Mouse (Mus musculus): ENCODE data around the gene Ubap2l. TPM values are rescaled to one million over a fixed set of nuclear protein-coding genes. Genes with fewer than 3 reads are reported as not detected.

Ubap2l gene
- total RNA-seq (2014; rRNA removed) (32.6 and 36.5 TPM in 2 replicates), polyA plus RNA-seq (2012; rRNA removed) (37.7 and 46.3 TPM in 2 replicates)

DNA sequence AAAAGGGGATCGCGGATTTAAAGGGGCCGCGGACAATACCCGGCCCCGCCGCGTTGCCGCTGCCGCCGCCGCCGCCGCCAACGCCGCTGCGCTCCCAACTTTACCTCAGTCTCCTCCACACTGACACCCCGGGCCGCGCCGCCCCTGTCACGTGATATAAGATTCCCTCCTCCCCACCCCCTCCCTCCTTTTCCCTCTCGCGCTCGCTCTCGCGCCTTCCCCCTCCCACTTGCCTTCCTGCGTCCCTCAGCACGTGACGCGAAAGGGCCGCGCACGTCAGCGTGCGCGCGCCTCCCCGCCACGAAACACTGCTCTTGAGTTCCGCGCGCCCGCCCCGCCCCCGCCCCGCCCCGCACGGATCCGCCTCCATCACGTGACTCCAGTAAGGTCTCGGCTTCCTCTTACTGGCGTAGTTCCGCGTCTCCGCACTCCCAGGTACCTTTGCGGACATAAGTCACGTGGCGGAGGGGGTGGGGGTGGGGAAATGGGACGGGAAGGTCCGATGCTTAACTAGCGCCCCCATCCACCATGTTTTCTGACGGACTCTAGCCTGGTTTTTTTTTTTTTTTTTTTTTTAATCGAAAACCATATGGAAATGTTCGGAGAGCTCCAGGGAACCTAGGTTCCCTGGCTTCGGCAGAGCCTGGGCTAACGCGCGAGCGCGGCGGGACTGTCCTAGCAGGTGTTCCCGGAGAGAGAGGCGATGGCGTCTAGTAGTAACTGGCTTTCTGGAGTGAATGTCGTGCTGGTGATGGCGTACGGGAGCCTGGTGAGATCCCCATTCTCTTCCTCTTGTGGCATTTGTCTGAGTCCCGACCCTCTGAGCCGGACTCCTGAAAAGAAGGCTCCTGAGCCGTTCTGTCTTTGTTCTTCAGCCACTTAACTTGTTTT is at the start of gene Ubap2l:
Ubap2l (minus strand) TSS at position 278 of the 891 bp plus-strand sequence.
- Histone ChIP-seq H3K79me2 (ENCODE audit: control insufficient read depth, insufficient read depth, low read length) (peaks cover 15% of the 10 kb centered on the region), H3K9ac (ENCODE audit: low read depth, low read length) (peak within 1 kb of the TSS; percentile 96), H3K27me3 (ENCODE audit: control insufficient read depth, insufficient read depth, low read length) (no peaks in the 10 kb centered on the region), H3K4me1 (ENCODE audit: control insufficient read depth, insufficient read depth, low read length) (peaks cover 12% of the 10 kb centered on the region; the same call in 1 of the 2 replicates), H3K27ac (replicated peaks; ENCODE audit: insufficient read depth, low read depth, low read length) (peak within 1 kb of the TSS; percentile 87), H3K4me3 (ENCODE audit: insufficient read depth, low read depth, low read length) (peak within 1 kb of the TSS; percentile 99), H3K36me3 (ENCODE audit: control insufficient read depth, insufficient read depth, low read length) (peaks cover 21% of the 10 kb centered on the region)
- peak; percentile 92 for DNase-seq (ENCODE audit: extremely low read depth, low read depth, low spot score)
- TF ChIP-seq POLR2A (IDR thresholded peaks at IDR 0.05; ENCODE audit: extremely low read depth, insufficient read depth, low read length) (peak; percentile 79), CTCF (IDR thresholded peaks at IDR 0.05; ENCODE audit: low read depth, low read length) (no peak)
- under 1% methylated on average over 80 of the region's 81 CpGs for WGBS

- H3K27me3 ChIP-seq (ENCODE audit: control insufficient read depth, insufficient read depth, low read length) = no peaks in the 10 kb centered on the region
- no peak overlapping the region for H3K4me3 ChIP-seq (ENCODE audit: insufficient read depth, low read depth, low read length)
- peaks cover 10% of the 10 kb centered on the region; the same call in 1 of the 2 replicates for H3K36me3 ChIP-seq (ENCODE audit: control insufficient read depth, insufficient read depth, low read length)
- H3K27ac ChIP-seq (replicated peaks; ENCODE audit: insufficient read depth, low read depth, low read length) = no peak overlapping the region
- WGBS = 76% methylated on average over 2 of the region's 2 CpGs
- H3K4me1 ChIP-seq (ENCODE audit: control insufficient read depth, insufficient read depth, low read length) = no peaks in the 10 kb centered on the region
- no peak overlapping the region for H3K9ac ChIP-seq (ENCODE audit: low read depth, low read length)
- TF ChIP-seq POLR2A (IDR thresholded peaks at IDR 0.05; ENCODE audit: extremely low read depth, insufficient read depth, low read length) = no peak
- DNase-seq (ENCODE audit: extremely low read depth, low read depth, low spot score) = no peak
- H3K79me2 ChIP-seq (ENCODE audit: control insufficient read depth, insufficient read depth, low read length) = no peaks in the 10 kb centered on the region
Observed at GRCm38 (mm10) chr3:90101673-90102072, 49.2 kb upstream of the Ubap2l start.

DNA sequence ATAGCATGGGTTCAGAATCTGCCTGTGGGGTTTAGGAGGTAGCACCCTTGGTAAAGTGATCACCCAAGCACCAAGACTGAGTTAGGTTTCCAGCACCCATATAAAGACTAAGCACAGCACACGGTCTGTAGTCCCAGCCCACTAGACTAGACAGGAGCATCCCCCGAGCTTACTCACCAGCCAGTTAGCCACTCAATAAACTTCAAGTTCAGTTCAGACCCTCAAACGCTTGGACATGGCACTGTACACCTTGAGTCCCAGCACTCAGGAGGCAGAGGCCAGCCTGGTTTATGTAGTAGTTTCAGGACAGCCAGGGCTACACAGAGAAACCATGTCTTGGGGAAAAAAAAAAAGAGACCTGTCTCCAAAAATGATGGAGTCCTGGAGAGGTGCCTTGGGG is 48.6 kb upstream of the Ubap2l start:
- no peak for DNase-seq (ENCODE audit: extremely low read depth, low read depth, low spot score)
- 93% methylated on average over 3 of the region's 3 CpGs for WGBS

DNA sequence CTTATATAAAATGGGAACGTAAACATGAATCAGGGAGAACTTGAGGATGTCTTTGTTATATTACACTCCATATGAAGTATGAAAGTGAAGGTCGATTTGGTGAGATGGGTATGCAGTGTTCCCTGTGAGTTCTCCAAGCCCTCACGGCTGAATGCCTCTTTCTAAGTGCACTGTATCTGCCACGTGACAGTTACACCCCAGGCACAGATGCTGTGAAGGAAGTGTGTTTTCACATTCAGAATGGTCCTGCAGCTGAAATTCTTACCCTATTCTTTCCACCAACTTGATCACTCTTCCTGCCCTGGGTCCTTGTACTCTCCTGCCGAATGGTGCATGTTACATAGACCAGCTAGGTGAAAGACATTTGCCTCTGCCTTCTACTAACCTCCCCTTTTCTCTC is 45.5 kb upstream of the Ubap2l start:
- H3K9ac ChIP-seq (ENCODE audit: low read depth, low read length) = no peak overlapping the region
- peaks cover 24% of the 10 kb centered on the region for H3K36me3 ChIP-seq (ENCODE audit: control insufficient read depth, insufficient read depth, low read length)
- DNase-seq (ENCODE audit: extremely low read depth, low read depth, low spot score) = no peak
- no peak overlapping the region for H3K27ac ChIP-seq (replicated peaks; ENCODE audit: insufficient read depth, low read depth, low read length)
- H3K27me3 ChIP-seq (ENCODE audit: control insufficient read depth, insufficient read depth, low read length) = no peaks in the 10 kb centered on the region
- TF ChIP-seq CTCF (IDR thresholded peaks at IDR 0.05; ENCODE audit: low read depth, low read length) = no peak
- TF ChIP-seq POLR2A (IDR thresholded peaks at IDR 0.05; ENCODE audit: extremely low read depth, insufficient read depth, low read length) = no peak
- 87% methylated on average over 5 of the region's 5 CpGs for WGBS
- no peaks in the 10 kb centered on the region for H3K4me1 ChIP-seq (ENCODE audit: control insufficient read depth, insufficient read depth, low read length)
- H3K79me2 ChIP-seq (ENCODE audit: control insufficient read depth, insufficient read depth, low read length) = no peaks in the 10 kb centered on the region
- H3K4me3 ChIP-seq (ENCODE audit: insufficient read depth, low read depth, low read length) = no peak overlapping the region

More for the DNA sequence above, 48.6 kb upstream of the Ubap2l start:
- no peak overlapping the region for H3K4me3 ChIP-seq (ENCODE audit: insufficient read depth, low read depth, low read length)
- H3K79me2 ChIP-seq (ENCODE audit: control insufficient read depth, insufficient read depth, low read length) = no peaks in the 10 kb centered on the region
- H3K27me3 ChIP-seq (ENCODE audit: control insufficient read depth, insufficient read depth, low read length) = no peaks in the 10 kb centered on the region
- no peaks in the 10 kb centered on the region for H3K4me1 ChIP-seq (ENCODE audit: control insufficient read depth, insufficient read depth, low read length)
- no peak overlapping the region for H3K9ac ChIP-seq (ENCODE audit: low read depth, low read length)
- no peak for TF ChIP-seq CTCF (IDR thresholded peaks at IDR 0.05; ENCODE audit: low read depth, low read length)
- no peak for TF ChIP-seq POLR2A (IDR thresholded peaks at IDR 0.05; ENCODE audit: extremely low read depth, insufficient read depth, low read length)
- peaks cover 10% of the 10 kb centered on the region; the same call in 1 of the 2 replicates for H3K36me3 ChIP-seq (ENCODE audit: control insufficient read depth, insufficient read depth, low read length)
- no peak overlapping the region for H3K27ac ChIP-seq (replicated peaks; ENCODE audit: insufficient read depth, low read depth, low read length)

DNA sequence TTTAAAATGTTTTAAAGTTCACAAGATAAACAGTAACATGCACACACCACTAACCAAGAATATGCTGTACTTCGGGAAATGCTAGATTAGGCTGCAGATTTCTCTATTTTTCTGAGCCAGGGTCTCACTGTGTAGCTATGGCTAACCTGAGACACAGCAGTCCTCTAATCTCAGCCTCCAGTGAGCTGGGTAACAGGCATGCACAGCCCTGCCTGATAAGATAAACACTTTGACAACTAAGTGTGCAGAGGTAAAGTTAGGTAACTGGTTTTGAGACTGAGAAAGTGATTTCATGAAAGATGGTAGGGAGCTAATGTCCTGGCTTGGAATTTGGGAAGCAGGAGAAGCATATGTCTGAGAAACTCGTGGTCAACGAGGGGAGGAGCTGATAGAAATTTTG is 42.0 kb upstream of the Ubap2l start:
- Histone ChIP-seq H3K4me3 (ENCODE audit: insufficient read depth, low read depth, low read length) (no peak overlapping the region), H3K79me2 (ENCODE audit: control insufficient read depth, insufficient read depth, low read length) (no peaks in the 10 kb centered on the region), H3K27me3 (ENCODE audit: control insufficient read depth, insufficient read depth, low read length) (no peaks in the 10 kb centered on the region), H3K4me1 (ENCODE audit: control insufficient read depth, insufficient read depth, low read length) (no peaks in the 10 kb centered on the region), H3K36me3 (ENCODE audit: control insufficient read depth, insufficient read depth, low read length) (peaks cover 49% of the 10 kb centered on the region), H3K9ac (ENCODE audit: low read depth, low read length) (no peak overlapping the region), H3K27ac (replicated peaks; ENCODE audit: insufficient read depth, low read depth, low read length) (no peak overlapping the region)
- WGBS = 87% methylated on average over 3 of the region's 3 CpGs
- no peak for TF ChIP-seq CTCF (IDR thresholded peaks at IDR 0.05; ENCODE audit: low read depth, low read length)
- TF ChIP-seq POLR2A (IDR thresholded peaks at IDR 0.05; ENCODE audit: extremely low read depth, insufficient read depth, low read length) = no peak
- DNase-seq (ENCODE audit: extremely low read depth, low read depth, low spot score) = no peak

GRCm38 (mm10) chr3:90090892-90091291 is 38.5 kb upstream of the Ubap2l start:
- Histone ChIP-seq H3K4me3 (ENCODE audit: insufficient read depth, low read depth, low read length) (no peak overlapping the region), H3K79me2 (ENCODE audit: control insufficient read depth, insufficient read depth, low read length) (no peaks in the 10 kb centered on the region; the same call in 1 of the 2 replicates), H3K9ac (ENCODE audit: low read depth, low read length) (no peak overlapping the region), H3K4me1 (ENCODE audit: control insufficient read depth, insufficient read depth, low read length) (peaks cover 2% of the 10 kb centered on the region; the same call in 1 of the 2 replicates), H3K27ac (replicated peaks; ENCODE audit: insufficient read depth, low read depth, low read length) (no peak overlapping the region), H3K27me3 (ENCODE audit: control insufficient read depth, insufficient read depth, low read length) (no peaks in the 10 kb centered on the region), H3K36me3 (ENCODE audit: control insufficient read depth, insufficient read depth, low read length) (peaks cover 65% of the 10 kb centered on the region)
- TF ChIP-seq POLR2A (IDR thresholded peaks at IDR 0.05; ENCODE audit: extremely low read depth, insufficient read depth, low read length) = no peak
- no peak for TF ChIP-seq CTCF (IDR thresholded peaks at IDR 0.05; ENCODE audit: low read depth, low read length)
- WGBS = 40% methylated on average over 6 of the region's 6 CpGs
- DNase-seq (ENCODE audit: extremely low read depth, low read depth, low spot score) = no peak

Measured in liver, adult 2 months (tissue).